Mouse (Mus musculus): ENCODE results near the gene Apon.
"Not testable (repeated sequence)": the region's sequence is repeated elsewhere in the genome, so short reads cannot be mapped to it uniquely, and the experiment has no call there.

Apon gene

DNA sequence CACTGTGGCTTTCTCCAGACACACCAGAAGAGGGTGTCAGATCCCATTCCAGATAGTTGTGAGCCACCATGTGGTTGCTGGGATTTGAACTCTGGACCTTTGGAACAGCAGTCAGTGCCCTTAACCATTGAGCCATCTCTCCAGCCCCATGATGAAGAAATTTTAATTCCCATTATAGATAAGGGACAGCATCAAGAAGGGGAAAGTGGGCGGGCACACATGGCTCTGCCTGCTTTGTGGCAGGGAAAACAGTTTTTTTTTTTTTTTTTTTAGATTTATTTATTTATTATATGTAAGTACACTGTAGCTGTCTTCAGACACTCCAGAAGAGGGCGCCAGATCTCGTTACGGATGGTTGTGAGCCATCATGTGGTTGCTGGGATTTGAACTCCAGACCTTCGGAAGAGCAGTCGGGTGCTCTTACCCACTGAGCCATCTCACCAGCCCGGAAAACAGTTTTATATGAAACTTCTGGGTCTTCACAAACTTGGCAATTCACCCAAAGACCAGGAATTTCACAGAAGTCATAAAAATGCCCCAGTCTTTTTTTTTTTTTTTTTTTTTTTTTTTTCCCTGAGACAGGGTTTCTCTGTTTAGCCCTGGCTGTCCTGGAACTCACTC is 19.0 kb downstream of the Apon start:
- DNase-seq (ENCODE audit: low spot score in 2 of 2) = not testable (repeated sequence)

DNA sequence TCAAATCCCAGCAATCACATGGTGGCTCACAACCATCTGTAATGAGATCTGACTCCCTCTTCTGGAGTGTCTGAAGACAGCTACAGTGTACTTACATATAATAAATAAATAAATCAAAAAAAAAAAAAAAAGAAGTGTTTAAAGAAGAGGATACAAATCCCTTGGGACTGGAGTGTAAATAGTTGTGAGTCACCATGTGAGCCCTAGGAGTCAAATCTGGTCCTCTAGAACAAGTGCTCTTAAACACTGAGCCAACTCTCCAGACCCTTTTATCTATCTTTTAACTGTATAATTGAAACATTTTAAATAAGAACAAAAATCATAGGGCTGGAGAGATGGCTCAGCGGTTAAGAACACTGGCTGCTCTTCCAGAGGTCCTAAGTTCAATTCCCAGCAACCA is 21.5 kb downstream of the Apon start:
- not testable (repeated sequence) for DNase-seq (ENCODE audit: low spot score in 2 of 2)

DNA sequence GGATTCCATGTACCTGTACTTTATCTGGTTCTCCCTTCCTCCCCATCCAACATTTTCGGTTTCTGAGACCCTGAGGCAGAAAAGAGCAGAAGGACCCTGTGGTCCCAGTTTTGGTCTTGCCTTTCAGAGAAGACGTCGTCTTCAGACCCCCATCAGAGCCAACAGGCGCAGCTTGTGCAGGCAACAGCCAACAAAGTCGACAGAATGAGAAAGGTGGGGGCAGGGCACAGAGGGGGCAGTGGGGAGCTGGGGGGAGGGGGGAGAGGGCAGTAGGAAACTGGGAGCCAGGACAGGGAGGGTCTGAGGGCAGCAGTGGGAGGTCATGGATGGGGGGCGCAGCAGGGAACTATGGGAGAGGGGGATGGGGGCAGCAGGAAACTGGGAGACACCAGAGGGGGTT is 24.3 kb downstream of the Apon start:
- no peak for DNase-seq (ENCODE audit: low spot score in 2 of 2)

DNA sequence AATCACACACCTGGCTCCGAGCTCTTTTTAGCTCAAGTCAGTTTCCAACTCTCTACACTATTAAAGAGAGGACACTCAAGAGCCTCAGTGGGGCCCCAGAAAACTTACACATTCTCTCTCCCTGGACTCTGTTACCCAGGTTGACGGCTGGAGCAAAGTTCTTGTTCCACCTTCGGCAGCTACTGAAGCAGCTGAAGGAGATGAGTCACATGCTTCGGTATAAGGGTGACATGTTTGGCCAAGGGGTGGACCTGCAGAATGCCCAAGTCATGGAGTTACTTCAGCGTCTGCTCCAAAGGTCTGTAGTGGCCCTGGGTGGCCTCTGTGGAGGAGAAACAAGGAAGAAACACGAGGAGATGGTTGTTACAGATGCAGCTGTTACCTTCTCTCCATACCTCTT is 27.0 kb downstream of the Apon start:
- no peak for DNase-seq (ENCODE audit: low spot score in 2 of 2)

DNA sequence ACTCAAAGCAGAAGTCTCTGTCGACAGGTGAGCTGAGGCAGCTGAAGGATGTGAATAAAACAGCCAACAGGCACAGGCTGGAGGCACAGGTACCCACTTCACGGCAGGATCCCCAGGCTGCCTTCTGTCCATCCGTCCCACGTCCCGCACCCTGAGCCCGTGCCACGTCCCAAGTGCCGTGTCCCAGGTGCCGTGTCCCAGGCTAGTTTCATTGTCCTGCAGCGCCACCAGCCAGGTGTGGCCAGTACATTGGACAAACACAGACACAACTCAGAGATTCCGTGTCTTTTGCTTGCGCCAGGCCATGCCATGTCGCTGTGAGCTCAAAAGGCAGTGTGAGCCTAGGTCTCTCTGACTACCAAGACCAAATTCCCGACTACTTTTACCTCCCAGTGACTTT is 27.8 kb downstream of the Apon start:
- no peak for DNase-seq (ENCODE audit: low spot score in 2 of 2)

DNA sequence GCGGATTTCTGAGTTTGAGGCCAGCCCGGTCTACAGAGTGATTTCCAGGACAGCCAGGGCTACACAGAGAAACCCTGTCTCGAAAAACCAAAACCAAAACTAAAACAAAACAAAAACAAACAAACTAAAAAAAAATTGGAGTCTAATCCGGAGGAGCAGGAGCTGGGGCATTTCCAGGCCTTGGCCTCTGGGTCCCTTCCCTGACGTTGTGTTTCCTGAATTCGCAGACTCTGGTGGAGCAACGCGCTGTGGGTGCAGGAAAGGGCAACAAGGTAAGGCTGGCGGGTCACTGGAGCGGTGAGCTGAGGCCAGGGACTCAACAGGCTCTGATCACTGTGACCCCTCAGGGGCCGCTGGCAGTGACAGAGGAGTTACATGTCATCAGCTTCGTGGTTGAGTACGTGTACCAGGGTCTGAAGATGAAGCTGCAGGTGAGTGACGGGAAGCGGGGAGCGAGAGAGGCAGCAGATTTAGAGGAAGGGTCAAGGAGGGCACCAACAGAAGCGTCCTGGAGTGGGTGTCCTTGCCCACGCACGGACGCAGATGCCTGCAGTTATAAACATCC is 29.1 kb downstream of the Apon start:
- DNase-seq (ENCODE audit: low spot score in 2 of 2) = no peak

DNA sequence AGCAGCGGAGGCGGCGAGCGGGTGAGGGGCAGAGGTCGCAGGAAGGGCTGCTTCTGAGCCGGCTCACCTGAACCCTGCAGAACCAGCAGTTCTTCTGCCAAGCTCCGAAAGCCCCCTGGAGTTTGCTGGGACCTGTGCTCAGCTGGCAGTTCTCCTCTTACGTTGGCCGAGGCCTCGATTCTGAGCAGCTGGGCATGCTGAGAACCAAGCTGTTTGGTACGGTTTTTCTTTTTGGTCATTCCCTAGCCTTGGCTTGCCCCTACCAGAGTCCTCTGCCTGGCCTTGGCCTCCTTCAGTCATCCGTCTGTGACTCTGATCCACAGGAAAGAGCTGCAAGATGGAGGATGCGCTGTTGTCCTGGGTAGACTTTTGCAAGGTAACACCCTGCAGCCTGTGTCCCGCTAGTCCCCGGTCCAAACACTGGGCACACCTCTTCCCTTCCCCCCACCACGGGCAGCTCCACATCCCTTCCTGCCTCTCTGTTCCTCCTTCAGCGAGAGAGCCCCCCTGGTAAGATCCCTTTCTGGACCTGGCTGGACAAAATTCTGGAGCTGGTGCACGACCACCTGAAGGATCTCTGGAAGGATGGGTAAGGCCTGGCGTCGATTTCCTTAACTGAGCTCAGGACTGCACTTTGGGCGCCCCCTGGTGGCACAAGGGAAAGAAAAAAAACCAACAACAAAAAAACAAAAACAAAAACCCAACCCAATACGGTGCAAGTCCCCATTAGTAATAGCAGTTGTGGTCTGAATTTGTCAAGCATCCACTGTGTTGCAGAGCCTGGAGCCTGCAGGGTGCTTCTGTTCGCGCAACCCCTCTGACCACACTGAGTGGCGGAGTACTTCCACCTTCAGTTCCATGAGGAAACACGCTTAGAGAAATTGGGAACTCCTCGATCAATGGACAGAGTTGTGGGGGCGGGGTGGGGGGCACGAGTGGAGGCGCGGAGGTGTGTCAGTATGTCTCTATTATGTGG is 30.0 kb downstream of the Apon start:
- DNase-seq (ENCODE audit: low spot score in 2 of 2) = peak; percentile 46 to 52

DNA sequence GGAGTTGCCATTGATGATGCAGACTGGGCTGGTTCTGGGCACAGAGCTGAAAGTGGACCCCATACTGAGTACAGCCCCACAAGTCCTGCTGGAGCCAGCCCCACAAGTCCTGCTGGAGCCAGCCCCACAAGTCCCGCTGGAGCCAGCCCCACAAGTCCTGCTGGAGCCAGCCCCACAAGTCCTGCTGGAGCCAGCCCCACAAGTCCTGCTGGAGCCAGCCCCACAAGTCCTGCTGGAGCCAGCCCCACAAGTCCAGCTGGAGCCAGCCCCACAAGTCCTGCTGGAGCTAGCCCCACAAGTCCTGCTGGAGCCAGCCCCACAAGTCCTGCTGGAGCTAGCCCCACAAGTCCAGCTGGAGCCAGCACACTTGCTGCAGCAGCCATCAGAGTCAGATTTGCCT is 36.7 kb downstream of the Apon start:
- not testable (repeated sequence) for DNase-seq (ENCODE audit: low spot score in 2 of 2)

DNA sequence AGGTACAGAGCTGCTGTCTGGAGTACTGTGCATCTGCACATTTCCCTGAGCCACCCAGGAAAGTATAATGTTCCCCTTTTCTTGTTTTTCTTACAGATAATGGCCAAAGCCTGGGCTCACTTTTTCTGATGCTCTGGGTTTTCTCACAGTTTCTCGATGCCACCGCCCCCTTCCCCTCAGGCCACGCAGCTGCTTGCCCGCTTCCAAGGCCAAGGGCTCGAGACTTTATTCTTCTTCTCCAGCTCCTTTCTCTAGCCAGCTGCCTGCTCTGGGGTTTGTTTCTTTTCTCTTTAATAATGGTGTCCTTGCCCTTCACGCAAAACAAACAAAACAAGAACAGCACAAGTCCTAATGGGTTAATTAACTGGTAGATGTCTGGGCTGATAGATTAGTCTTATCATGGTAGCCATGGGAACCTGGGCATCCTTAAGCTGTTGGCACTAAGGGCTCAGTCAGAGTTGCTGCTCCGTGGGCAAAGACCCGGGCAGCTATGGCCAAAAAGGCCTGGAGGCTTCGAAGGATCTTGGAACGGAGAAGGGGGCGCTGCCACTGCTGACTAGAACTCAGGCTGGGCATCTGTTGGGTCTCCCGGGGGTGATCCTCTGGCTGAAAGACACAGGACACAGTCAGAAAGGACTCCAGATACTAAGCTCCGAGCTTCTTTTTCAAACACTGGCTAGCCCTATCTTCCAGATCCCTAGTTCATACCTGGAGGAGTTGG is 42.6 kb downstream of the Apon start:
- DNase-seq (ENCODE audit: low spot score in 2 of 2) = no peak

DNA sequence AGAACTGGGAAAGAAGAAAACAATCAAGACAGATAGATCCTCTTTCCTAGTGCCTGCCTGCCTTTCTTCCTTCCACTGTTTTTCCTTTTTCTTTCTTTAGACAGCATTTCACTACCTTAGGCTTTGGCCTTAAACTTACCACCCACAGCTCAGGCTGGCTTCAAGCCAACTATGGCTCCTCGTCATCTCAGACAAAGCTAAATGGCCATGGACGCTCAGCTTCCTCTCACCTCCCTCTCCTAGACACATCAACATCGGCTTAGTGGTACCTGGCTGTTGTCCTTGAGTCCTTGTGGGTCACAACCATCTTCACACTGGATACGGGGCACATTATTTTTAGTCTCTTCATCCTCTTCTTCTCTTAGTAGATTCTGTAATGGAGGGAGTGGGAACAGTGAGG is 43.3 kb downstream of the Apon start:
- DNase-seq (ENCODE audit: low spot score in 2 of 2) = no peak

DNA sequence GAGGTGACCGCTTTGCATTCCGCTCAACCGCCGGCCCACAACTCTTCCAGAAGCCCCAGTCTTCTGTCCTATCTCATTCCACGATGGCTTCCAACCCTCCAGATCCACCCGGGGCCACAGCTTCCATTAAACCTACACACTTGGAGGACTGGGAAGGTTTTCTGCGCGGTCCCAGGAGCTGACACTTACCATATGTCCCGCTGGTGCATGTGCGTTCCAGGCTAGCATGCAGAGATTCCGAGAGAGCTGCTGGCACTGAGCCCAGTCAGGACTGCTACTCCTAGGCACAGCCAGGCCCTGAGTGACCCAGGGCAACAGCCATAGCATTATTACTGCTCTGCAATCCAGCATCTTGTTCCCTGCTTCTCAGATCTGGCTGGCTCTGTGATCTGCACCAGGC is 43.7 kb downstream of the Apon start:
- no peak for DNase-seq (ENCODE audit: low spot score in 2 of 2)

DNA sequence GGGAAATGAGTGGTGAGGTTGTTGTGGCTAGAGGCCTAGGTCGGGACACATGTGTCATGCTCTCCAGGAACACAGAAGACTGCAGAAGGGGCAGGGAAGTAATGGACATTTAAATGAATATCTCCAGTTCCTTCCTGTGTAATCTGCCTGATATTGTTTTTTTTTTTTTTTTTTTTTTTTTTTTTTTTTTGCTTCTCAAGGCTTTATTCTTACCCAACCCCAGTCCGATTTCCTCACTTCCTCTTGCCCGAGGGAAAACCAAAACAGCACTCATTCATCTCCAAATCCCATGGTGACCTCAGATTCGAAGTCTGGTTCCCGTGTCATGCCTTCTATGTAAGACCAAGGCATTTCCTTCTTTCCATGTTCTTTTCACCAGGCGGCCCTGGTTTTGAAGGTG is 44.3 kb downstream of the Apon start:
- no peak for DNase-seq (ENCODE audit: low spot score in 2 of 2)

DNA sequence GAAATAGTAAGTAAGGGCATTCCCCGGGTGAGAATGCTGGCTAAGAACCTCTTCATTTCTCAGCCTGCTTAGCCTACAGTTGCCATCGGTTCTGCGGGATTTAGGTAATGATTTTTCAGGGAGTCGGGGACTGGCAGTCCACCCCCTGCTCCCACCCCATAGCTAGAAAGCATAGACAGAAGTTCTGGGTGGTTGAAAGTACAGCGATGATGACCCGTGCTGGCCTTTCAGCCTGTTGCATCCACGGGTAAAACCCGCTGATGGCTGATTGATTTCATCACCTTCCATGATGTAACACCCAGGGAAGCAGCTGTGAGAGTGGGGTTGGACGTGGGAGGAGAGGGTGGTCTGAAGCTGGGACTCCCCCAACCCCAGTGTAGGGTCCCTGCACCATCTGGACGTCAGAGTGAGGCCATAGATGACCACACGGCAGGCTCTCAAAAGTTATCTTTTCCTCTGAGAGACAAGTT is 44.8 kb downstream of the Apon start, which contains the start of gene Il23a:
Il23a (minus strand) TSS at position 51 of the 470 bp plus-strand sequence.
- no peak for DNase-seq (ENCODE audit: low spot score in 2 of 2)

DNA sequence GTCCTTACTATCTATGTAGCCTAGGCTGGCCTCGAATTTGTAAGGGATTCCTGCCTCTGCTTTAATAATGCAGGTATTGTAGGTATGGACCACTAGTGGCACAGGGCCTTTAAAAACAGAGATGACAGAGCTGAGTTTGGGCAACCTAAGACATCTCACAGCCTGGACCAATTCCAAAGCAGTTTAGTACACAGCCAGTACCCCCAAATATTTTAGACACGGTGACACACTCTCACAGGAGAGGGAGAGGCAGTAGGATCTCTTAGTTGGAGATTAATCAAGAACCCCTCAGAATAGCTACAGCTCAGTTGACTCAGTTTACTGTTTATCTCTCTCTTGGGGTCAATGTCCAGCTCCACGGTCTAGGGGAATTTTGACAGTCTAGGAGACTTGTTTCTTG is 48.5 kb downstream of the Apon start:
- DNase-seq (ENCODE audit: low spot score in 2 of 2) = peak in 1 of 2 experiments; percentile 13

DNA sequence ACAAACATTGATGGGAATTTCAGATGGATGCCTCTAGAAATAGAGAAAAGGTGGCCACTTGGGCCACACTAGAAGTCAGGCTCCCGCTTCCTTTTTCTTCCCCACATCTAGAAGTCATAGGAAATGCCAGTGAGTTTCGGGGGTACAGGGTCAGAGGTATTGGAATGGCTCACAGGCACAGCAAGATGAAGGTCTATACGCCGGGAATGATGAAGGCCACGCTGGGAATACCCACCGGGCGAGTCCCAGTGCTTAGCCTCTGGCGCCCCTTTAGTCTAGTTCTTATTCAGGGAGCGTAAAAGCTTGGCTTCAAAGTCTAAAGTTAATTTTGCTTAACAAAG is 48.9 kb downstream of the Apon start:
- DNase-seq (ENCODE audit: low spot score in 2 of 2) = no peak

DNA sequence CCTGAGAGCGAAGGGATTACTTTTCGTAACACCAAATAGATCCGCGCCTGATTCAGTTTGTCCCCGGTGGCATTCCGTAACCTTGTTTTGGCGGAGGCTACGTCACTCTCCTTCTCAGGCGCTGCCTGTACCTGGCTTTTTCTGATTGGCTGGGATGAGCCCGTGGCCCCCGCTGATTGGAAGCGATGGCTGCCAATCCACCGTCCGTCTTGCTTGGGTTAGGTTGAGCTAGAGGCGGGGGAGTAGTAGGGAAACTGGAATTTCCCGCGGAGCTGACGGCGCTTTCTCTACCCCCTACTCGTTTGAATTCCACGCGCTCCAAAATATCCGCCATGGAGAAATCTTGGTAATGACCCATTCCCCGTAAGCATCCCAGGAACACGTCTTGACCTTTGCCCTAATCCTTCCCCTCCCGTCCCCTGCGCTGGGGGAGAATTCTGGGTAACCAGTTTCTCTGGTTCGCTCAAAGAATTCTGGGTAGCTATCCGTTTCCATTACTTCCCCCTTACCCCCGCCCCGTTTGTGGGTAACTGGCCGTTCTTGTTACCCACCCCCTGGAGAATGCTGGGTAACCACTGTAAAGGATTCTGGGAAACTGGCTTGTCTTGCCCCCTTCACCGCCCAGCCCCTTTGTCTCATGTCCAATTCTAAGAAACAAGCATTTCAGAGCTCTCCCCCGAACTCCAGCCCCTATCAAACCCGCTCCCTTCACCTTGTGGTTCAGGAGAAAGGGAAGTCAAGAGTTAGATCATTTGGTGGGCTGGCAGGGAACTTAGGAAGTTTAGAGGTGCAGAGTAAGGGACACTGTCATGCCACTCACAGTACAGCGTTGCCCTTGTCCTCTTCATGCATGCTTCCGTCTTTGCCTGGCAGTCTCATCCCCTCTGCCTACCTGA is 49.5 kb downstream of the Apon start, which contains the start of gene Pan2:
Pan2 (plus strand) TSS at position 210 of the 896 bp plus-strand sequence.
- DNase-seq (ENCODE audit: low spot score in 2 of 2) = peak; percentile 100
